Mouse (Mus musculus): ENCODE results near the gene Elavl4.

The Elavl4 gene

DNA sequence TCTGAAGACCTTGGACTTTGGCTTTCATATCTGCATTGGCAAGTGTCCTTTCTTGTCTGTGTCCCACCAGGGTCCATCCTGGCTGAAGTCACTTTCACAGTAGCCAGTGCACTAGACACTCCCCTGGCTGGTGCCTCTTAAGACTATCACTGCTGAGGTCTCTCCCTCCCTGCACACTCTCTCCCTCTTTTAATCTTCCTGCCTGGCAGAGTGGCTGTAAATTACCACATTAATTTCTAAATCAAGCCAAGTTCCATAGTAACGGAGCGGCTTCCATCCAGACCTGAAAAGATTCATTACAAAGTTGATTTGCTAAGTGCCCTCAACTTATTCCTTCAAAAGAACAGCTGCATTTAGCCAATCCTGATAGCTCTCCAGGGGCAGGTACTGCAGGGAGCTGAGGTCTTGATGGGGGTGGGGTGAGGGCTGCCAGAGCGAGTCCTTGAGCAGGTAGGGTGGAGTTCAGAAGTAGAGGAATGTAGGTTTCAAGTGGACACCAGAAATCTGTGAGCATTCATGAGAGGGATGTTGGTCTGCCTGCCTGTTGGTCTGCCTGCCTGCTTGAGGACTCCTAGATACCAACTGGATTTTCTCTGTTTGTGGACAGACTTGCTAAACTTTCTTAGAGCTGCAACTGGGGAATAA is 194.1 kb downstream of the Elavl4 start:
- DNase-seq = no peak

DNA sequence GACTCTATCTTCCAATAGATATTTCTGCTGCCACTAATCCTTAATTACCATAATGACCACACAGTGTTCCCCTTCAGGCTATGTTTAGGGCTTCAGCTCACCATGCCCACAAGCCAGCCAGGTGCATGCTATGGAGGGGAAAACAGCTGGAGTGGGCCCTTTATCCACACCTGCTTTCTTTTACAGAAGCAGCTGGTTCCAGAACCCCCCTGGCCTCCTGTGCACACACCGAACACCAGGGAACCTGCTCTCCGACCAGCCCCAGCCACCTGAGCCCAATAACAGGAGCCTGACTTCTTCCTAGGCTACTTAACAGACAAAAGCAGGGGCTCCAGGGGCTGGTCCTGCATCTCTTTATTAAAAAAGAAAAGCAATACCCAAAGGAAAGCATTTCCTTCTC is 195.8 kb downstream of the Elavl4 start:
- DNase-seq = no peak

All from thymus, postnatal 36 days (tissue).